In genomic region chr4:126803268-126803873, GRCm38 (mm10) we compare ENCODE assay signal across 9 mouse cellular contexts. TPM values are rescaled to one million over a fixed set of nuclear protein-coding genes. Genes with fewer than 3 reads are reported as not detected.
DNase-seq lines count a peak whose midpoint lies in the region; ATAC-seq and TF ChIP-seq lines count a peak whose summit lies in the region.
"Had no signal": no experiment of that assay in that cellular context is flagged by ENCODE, and none has a peak within 500 bp of the region (broad histone marks: within the 10 kb centered on the region; RNA-seq: fewer than 3 reads in every experiment).

No protein-coding gene starts in this region.

- TF ChIP-seq CTCF in hindbrain, postnatal 0 days (IDR thresholded peaks at IDR 0.05; ENCODE audit: low read depth), result no peak

- H3K9ac ChIP-seq in kidney, embryonic 16.5 days (replicated peaks; ENCODE audit: low read length), result no peak overlapping the region
- H3K9ac ChIP-seq in forebrain, embryonic 11.5 days (ENCODE audit: low read length), result no peak overlapping the region
- no peak overlapping the region for H3K9ac ChIP-seq in hindbrain, postnatal 0 days (replicated peaks; ENCODE audit: low read length)

- peak; percentile 14 for DNase-seq in kidney, postnatal 10 days
- peak; percentile 24 for DNase-seq in adrenal gland, postnatal 14 days
- DNase-seq in forebrain, embryonic 11.5 days (ENCODE audit: low spot score), result peak; percentile 56
- DNase-seq in hindbrain, postnatal 0 days (ENCODE audit: low spot score), result peak; percentile 20
- DNase-seq in gastrocnemius, postnatal 10 days, result no peak
- DNase-seq in right cerebral cortex, postnatal 4 days, result no peak

- H3K4me2 ChIP-seq in kidney, embryonic 16.5 days (replicated peaks; ENCODE audit: low read depth, low read length), result no peak overlapping the region
- H3K4me2 ChIP-seq in forebrain, embryonic 11.5 days (ENCODE audit: low read depth, low read length, severe bottlenecking), result no peak overlapping the region
- H3K4me2 ChIP-seq in hindbrain, postnatal 0 days (ENCODE audit: low read depth, low read length), result no peak overlapping the region

- H3K4me3 ChIP-seq in kidney, embryonic 16.5 days (ENCODE audit: low read length), result no peak overlapping the region
- H3K4me3 ChIP-seq in forebrain, embryonic 11.5 days (ENCODE audit: low read depth, low read length), result no peak overlapping the region
- H3K4me3 ChIP-seq in hindbrain, postnatal 0 days (ENCODE audit: low read length), result no peak overlapping the region

- H3K27ac ChIP-seq in kidney, embryonic 16.5 days (ENCODE audit: low read length), result no peak overlapping the region
- no peak overlapping the region for H3K27ac ChIP-seq in forebrain, embryonic 11.5 days (ENCODE audit: low read depth, low read length)
- H3K27ac ChIP-seq in hindbrain, postnatal 0 days, result peak overlapping the region; percentile 45; the same call in 1 of the 2 replicates

- H3K36me3 ChIP-seq in kidney, embryonic 16.5 days (ENCODE audit: insufficient read depth, low read length), result no peaks in the 10 kb centered on the region
- H3K36me3 ChIP-seq in forebrain, embryonic 11.5 days (ENCODE audit: control insufficient read depth, insufficient read depth, low read length), result no peaks in the 10 kb centered on the region
- no peaks in the 10 kb centered on the region for H3K36me3 ChIP-seq in hindbrain, postnatal 0 days (ENCODE audit: insufficient read depth, low read length)

- no peaks in the 10 kb centered on the region for H3K4me1 ChIP-seq in kidney, embryonic 16.5 days (ENCODE audit: insufficient read depth, low read length)
- H3K4me1 ChIP-seq in forebrain, embryonic 11.5 days (replicated peaks; ENCODE audit: control insufficient read depth, insufficient read depth, low read length), result 0 out of 2 replicates have a peak, but pooled peaks cover 2% of the 10 kb centered on the region
- no peaks in the 10 kb centered on the region for H3K4me1 ChIP-seq in hindbrain, postnatal 0 days (ENCODE audit: insufficient read depth, low read length)

- no peaks in the 10 kb centered on the region for H3K9me3 ChIP-seq in kidney, embryonic 16.5 days (ENCODE audit: low read length)
- no peaks in the 10 kb centered on the region for H3K9me3 ChIP-seq in forebrain, embryonic 11.5 days (ENCODE audit: control insufficient read depth, low read length)
- H3K9me3 ChIP-seq in hindbrain, postnatal 0 days (ENCODE audit: low read length), result no peaks in the 10 kb centered on the region

- H3K27me3 ChIP-seq in kidney, embryonic 16.5 days (ENCODE audit: insufficient read depth, low read length), result no peaks in the 10 kb centered on the region
- no peaks in the 10 kb centered on the region for H3K27me3 ChIP-seq in forebrain, embryonic 11.5 days (ENCODE audit: control insufficient read depth, insufficient read depth, low read length)
- H3K27me3 ChIP-seq in hindbrain, postnatal 0 days (ENCODE audit: insufficient read depth, low read length), result no peaks in the 10 kb centered on the region
- H3K27me3 ChIP-seq: CH12.LX had no signal

- WGBS in kidney, embryonic 16.5 days, result 48% methylated on average over 8 of the region's 8 CpGs
- WGBS in forebrain, embryonic 11.5 days, result 33% methylated on average over 8 of the region's 8 CpGs
- 43% methylated on average over 8 of the region's 8 CpGs for WGBS in hindbrain, postnatal 0 days

- ATAC-seq in kidney, embryonic 16.5 days (ENCODE audit: low FRiP score, low TSS enrichment), result no peak
- ATAC-seq in forebrain, embryonic 11.5 days (replicated peaks; ENCODE audit: low FRiP score), result no peak
- no peak for ATAC-seq in hindbrain, postnatal 0 days
- peak; percentile 97 for ATAC-seq in megakaryocyte-erythroid progenitor cell, adult 5-6 weeks (replicated peaks; ENCODE audit: low FRiP score, low TSS enrichment, poor library complexity, severe bottlenecking)

RNA-seq across cellular contexts. Expression of gene AU040320, which starts 50.0 kb away (rescaled TPM):
- polyA plus RNA-seq in kidney, embryonic 16.5 days (2015; fragmentation: Nextera tagmentation; extraction: Ambion mirVana), result 25.4 and 25.6 TPM in 2 replicates
- total RNA-seq in adrenal gland, postnatal 14 days (2021), result 28.9 and 32.4 TPM in 2 replicates
- polyA plus RNA-seq in forebrain, embryonic 11.5 days (2014; fragmentation: Nextera tagmentation; extraction: Ambion mirVana), result 30.1 and 31.5 TPM in 2 replicates
- 43.9 and 45.4 TPM in 2 replicates for total RNA-seq in hindbrain, postnatal 0 days (2014; rRNA removed)
- polyA plus RNA-seq in hindbrain, postnatal 0 days (2015; fragmentation: Nextera tagmentation; extraction: Ambion mirVana), result 30.5 and 33.6 TPM in 2 replicates
- total RNA-seq in megakaryocyte-erythroid progenitor cell, adult 5-6 weeks (2014; fragmentation: Nextera tagmentation), result 24.1 and 25.1 TPM in 2 replicates
- total RNA-seq in megakaryocyte-erythroid progenitor cell, adult 5-6 weeks (2017), result 9.7 and 20.0 TPM in 2 replicates
- total RNA-seq in gastrocnemius, postnatal 10 days (2021), result 10 to 100 TPM; 22.2 to 24.2 TPM

RNA-seq across cellular contexts. Expression of gene Ncdn, which starts 50.1 kb away (rescaled TPM):
- polyA plus RNA-seq in kidney, embryonic 16.5 days (2015; fragmentation: Nextera tagmentation; extraction: Ambion mirVana), result 28.8 and 33.0 TPM in 2 replicates
- 23.8 and 30.8 TPM in 2 replicates for total RNA-seq in adrenal gland, postnatal 14 days (2021)
- polyA plus RNA-seq in forebrain, embryonic 11.5 days (2014; fragmentation: Nextera tagmentation; extraction: Ambion mirVana), result 37.3 and 39.7 TPM in 2 replicates
- total RNA-seq in hindbrain, postnatal 0 days (2014; rRNA removed), result 380 and 389 TPM in 2 replicates
- 149 and 158 TPM in 2 replicates for polyA plus RNA-seq in hindbrain, postnatal 0 days (2015; fragmentation: Nextera tagmentation; extraction: Ambion mirVana)
- total RNA-seq in megakaryocyte-erythroid progenitor cell, adult 5-6 weeks (2014; fragmentation: Nextera tagmentation), result 14.3 and 22.2 TPM in 2 replicates
- total RNA-seq in megakaryocyte-erythroid progenitor cell, adult 5-6 weeks (2017), result 5.9 and 11.7 TPM in 2 replicates
- total RNA-seq in gastrocnemius, postnatal 10 days (2021), result 10 to 100 TPM; 12.0 to 13.3 TPM

Comparison
In these comparisons a context has a peak if more than half of its experiments do, and no peak if none do; other contexts are left out.
1. DNase-seq: peak in kidney, postnatal 10 days (single experiment), adrenal gland, postnatal 14 days (single experiment), forebrain, embryonic 11.5 days (single experiment) and hindbrain, postnatal 0 days (single experiment); none in gastrocnemius, postnatal 10 days (single experiment) and right cerebral cortex, postnatal 4 days (single experiment).
2. RNA of gene Ncdn, which starts 50.1 kb away (total RNA-seq): 380 to 389 TPM in hindbrain, postnatal 0 days; 23.8 to 30.8 TPM in adrenal gland, postnatal 14 days, 5.9 to 22.2 TPM in megakaryocyte-erythroid progenitor cell, adult 5-6 weeks and 12.0 to 13.3 TPM in gastrocnemius, postnatal 10 days; every median in the first group is over 10 times any median in the second.